Mouse (Mus musculus) liver, adult 2 months (tissue): Measurements from ENCODE around the gene Rab5c.

Experiments used
- CTCF ChIP-seq: fragments of 200-500 bp; IDR thresholded peaks from 2 replicates; pipeline ENCODE4 v1.5.1; 2011; ENCODE audit warnings: low read depth, low read length, control low read depth
- POLR2A ChIP-seq: fragments of 200-500 bp; IDR thresholded peaks from 2 replicates; pipeline ENCODE4 v1.6.1; 2011; ENCODE audit warnings: low read length, control low read depth; ENCODE audit not compliant: insufficient read depth; ENCODE audit errors: extremely low read depth

DNA sequence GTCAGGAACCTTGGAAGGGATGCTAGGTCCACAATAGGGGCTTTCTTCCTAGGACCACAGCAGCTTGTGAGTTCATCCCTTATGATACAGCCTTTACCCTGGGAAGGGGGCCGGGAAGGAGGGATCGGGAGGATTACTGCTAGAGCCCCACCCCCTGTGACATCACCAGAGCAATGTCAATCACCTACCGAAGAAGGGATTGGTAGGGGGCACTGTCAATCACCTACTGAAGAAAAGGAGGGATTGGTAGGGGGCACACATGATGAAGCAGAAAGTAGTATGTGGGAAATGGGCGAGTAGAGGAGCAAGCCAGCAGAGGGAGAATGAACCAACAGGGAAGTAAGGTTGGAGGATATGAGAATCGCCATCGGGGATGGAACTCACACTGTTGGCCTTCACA, 18.5 kb upstream of the Rab5c start:
- no peak for TF ChIP-seq POLR2A
- TF ChIP-seq CTCF: no peak
